Mouse (Mus musculus): ENCODE results near the gene Il21. TPM values are rescaled to one million over a fixed set of nuclear protein-coding genes. Genes with fewer than 3 reads are reported as not detected.

Gene Il21
- polyA plus RNA-seq, 1 experiment from 2014 or later = not detected

DNA sequence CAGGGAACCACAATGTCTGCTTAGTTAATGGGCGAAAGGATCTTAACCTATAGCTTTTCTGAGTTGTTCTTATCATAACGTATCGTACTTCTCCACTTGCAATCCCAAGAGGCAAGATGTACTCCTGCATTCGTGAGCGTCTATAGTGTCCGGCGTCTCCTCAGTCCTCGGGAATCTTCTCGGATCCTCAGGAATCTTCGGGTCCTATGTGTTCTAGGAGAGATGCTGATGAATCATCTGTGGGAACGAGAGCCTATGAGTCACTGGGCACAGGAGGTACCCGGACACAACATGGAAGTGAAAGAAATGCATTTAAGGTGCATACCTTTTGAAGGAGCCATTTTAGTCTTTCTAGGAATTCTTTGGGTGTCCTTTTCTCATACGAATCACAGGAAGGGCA lies 7.3 kb downstream of the Il21 start:
- DNase-seq (no peak), ATAC-seq (ENCODE audit: insufficient read depth) (no peak)
- H3K4me2 ChIP-seq = no peak overlapping the region
- no peaks in the 10 kb centered on the region for H3K4me1 ChIP-seq (ENCODE audit: insufficient read depth)
- no peak overlapping the region for H3K27ac ChIP-seq (ENCODE audit: low read depth)
- H3K4me3 ChIP-seq (ENCODE audit: low read depth, low read length) = no peak overlapping the region
- no peaks in the 10 kb centered on the region for H3K36me3 ChIP-seq (ENCODE audit: insufficient read depth)
- no peak overlapping the region for H3K9ac ChIP-seq
- TF ChIP-seq CTCF (IDR thresholded peaks at IDR 0.05; ENCODE audit: low read depth) = no peak
- WGBS = 91% methylated on average over 13 of the region's 13 CpGs
- no peaks in the 10 kb centered on the region for H3K9me3 ChIP-seq (ENCODE audit: low read depth, low read length)
- H3K27me3 ChIP-seq (ENCODE audit: insufficient read depth, low read length) = no peaks in the 10 kb centered on the region

DNA sequence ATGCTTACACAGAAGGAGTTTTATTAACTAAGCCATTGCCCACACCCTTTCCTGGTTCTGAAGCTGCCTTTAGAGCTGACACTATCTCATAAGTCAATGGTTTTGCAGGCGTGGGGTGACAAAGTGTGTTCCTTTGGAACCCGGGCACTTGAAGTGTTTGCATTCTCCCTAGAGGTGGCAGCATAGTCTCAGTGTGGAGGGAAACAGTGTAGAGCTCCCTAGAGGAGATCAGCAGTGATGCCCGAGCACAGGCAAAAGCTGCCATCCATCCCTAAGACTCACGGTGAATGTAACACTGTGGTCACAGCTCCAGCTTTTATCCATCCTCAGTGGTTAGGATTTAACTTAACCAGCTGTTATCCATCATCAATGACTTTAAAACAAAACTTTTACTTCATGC lies 13.4 kb downstream of the Il21 start:
- no peaks in the 10 kb centered on the region for H3K36me3 ChIP-seq (ENCODE audit: insufficient read depth)
- no peak overlapping the region for H3K27ac ChIP-seq (ENCODE audit: low read depth)
- TF ChIP-seq CTCF (IDR thresholded peaks at IDR 0.05; ENCODE audit: low read depth) = peak; percentile 80
- no peak overlapping the region for H3K9ac ChIP-seq
- no peaks in the 10 kb centered on the region for H3K4me1 ChIP-seq (ENCODE audit: insufficient read depth)
- H3K4me3 ChIP-seq (ENCODE audit: low read depth, low read length) = no peak overlapping the region
- H3K4me2 ChIP-seq = no peak overlapping the region
- H3K9me3 ChIP-seq (ENCODE audit: low read depth, low read length) = no peaks in the 10 kb centered on the region
- WGBS = 9% methylated on average over 4 of the region's 4 CpGs
- peak; percentile 74; the same call in 1 of the 2 replicates for ATAC-seq (ENCODE audit: insufficient read depth)
- no peaks in the 10 kb centered on the region for H3K27me3 ChIP-seq (ENCODE audit: insufficient read depth, low read length)
- peak; percentile 81 for DNase-seq

DNA sequence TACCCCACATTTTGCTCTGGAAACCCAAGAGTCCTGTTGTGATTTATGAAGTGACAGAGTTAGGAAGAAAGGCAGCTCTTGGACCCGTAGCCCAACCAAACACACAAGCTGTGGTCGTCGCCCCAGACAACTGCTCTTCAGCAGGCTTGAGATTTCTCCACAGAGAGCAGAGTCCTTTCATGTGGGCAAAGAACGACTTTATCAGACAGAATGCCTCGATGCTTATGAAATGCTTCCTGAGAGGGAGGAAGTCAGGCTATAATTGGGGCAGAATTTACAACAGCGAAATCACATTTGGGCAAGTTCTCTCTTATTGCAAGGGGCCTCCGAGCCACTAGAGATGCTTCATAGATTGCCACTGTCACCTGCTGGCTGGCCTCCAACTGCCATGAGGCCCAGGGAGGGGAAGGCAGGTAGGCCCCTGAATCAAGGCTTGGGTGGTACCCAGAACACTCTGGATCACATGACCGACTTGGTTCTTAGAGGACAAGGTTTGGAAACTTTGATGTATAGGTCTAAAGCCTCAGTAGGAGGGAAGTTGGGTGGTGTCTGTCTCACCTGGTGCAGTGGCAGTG lies 27.1 kb downstream of the Il21 start:
- Histone ChIP-seq H3K4me2 (no peak overlapping the region), H3K9me3 (ENCODE audit: low read depth, low read length) (no peaks in the 10 kb centered on the region), H3K4me1 (ENCODE audit: insufficient read depth) (no peaks in the 10 kb centered on the region), H3K27me3 (ENCODE audit: insufficient read depth, low read length) (no peaks in the 10 kb centered on the region), H3K36me3 (ENCODE audit: insufficient read depth) (no peaks in the 10 kb centered on the region), H3K4me3 (ENCODE audit: low read depth, low read length) (no peak overlapping the region), H3K27ac (ENCODE audit: low read depth) (no peak overlapping the region), H3K9ac (no peak overlapping the region)
- WGBS = 45% methylated on average over 8 of the region's 8 CpGs
- ATAC-seq (ENCODE audit: insufficient read depth) = no peak
- no peak for DNase-seq
- TF ChIP-seq CTCF (IDR thresholded peaks at IDR 0.05; ENCODE audit: low read depth) = no peak

DNA sequence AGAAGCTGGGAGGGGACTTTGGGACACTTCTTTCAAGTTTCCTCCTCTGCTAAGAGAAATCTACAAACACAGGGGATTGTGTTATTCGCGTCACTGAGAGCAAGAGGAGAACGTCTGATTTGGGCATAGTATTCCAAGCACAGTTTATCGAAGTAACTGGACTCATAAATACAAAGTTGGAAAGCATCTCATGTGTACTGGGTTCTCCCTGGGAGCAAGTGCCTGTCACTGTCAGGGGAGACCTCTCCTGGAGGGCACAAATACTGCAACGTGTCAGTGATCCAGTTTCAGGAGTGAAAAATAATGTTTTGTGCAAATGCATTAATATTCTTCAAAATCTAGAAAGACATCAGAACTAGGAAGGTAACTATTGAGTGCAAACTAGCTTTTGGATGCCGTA lies 27.9 kb downstream of the Il21 start:
- H3K27ac ChIP-seq (ENCODE audit: low read depth) = no peak overlapping the region
- H3K27me3 ChIP-seq (ENCODE audit: insufficient read depth, low read length) = no peaks in the 10 kb centered on the region
- peak; percentile 75 for ATAC-seq (ENCODE audit: insufficient read depth)
- whole genome bisulfite sequencing = 23% methylated on average over 6 of the region's 6 CpGs
- H3K36me3 ChIP-seq (ENCODE audit: insufficient read depth) = no peaks in the 10 kb centered on the region
- H3K4me3 ChIP-seq (ENCODE audit: low read depth, low read length) = peak overlapping the region; percentile 53
- peak overlapping the region; percentile 85 for H3K4me2 ChIP-seq
- H3K9me3 ChIP-seq (ENCODE audit: low read depth, low read length) = no peaks in the 10 kb centered on the region
- peak; percentile 79 for TF ChIP-seq CTCF (IDR thresholded peaks at IDR 0.05; ENCODE audit: low read depth)
- peak overlapping the region; percentile 62 for H3K9ac ChIP-seq
- H3K4me1 ChIP-seq (ENCODE audit: insufficient read depth) = no peaks in the 10 kb centered on the region
- peak; percentile 75 for DNase-seq

DNA sequence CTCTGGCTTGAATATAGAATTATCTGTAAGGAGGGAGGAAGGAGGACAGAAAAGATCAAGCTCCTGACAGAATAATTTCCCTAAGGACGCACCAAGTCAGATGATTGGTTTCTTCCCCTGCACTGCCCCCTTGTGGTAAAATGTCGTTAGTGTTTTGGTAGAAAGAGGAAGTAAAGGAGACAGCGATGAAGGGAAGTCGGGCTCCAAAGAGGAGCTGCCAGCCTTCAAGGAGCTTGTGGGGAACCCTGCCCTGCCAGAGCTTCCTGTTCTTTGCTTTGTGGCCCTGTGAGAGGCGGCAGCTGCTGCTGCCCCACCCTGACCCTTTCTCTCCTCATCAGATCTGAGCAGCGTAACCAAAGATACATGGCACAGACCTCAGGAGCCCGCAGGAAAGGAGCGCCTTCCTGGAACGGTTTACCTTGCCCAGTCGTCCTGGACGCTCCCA lies 28.4 kb downstream of the Il21 start:
- H3K4me3 ChIP-seq (ENCODE audit: low read depth, low read length) = peak overlapping the region; percentile 53
- H3K36me3 ChIP-seq (ENCODE audit: insufficient read depth) = no peaks in the 10 kb centered on the region
- no peaks in the 10 kb centered on the region for H3K27me3 ChIP-seq (ENCODE audit: insufficient read depth, low read length)
- ATAC-seq (ENCODE audit: insufficient read depth) = peak; percentile 61; the same call in 1 of the 2 replicates
- under 1% methylated on average over 11 of the region's 11 CpGs for WGBS
- H3K9me3 ChIP-seq (ENCODE audit: low read depth, low read length) = no peaks in the 10 kb centered on the region
- no peaks in the 10 kb centered on the region for H3K4me1 ChIP-seq (ENCODE audit: insufficient read depth)
- H3K9ac ChIP-seq = peak overlapping the region; percentile 62
- H3K4me2 ChIP-seq = peak overlapping the region; percentile 85
- DNase-seq = peak; percentile 96
- no peak overlapping the region for H3K27ac ChIP-seq (ENCODE audit: low read depth)
- TF ChIP-seq CTCF (IDR thresholded peaks at IDR 0.05; ENCODE audit: low read depth) = peak; percentile 93

DNA sequence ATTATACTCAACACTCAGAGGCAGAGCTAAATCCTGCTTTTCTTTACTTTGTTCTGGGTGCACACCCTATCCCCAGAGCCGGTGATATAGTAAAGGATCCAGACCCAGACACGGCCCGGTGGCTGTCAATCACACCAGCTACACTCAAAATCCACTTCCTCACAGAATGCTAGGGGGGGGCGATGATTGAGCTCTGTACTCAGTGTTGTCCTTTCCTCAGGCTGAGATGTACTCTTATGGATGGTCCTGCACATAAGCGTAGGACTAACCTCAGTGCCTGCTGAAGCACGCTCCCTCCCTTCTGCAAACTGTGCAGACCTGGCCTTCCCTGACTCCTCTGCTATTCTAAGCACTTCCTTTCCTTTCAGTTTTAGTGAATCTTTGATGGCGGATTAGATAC lies 29.6 kb downstream of the Il21 start:
- no peak overlapping the region for H3K27ac ChIP-seq (ENCODE audit: low read depth)
- H3K9me3 ChIP-seq (ENCODE audit: low read depth, low read length) = no peaks in the 10 kb centered on the region
- no peaks in the 10 kb centered on the region for H3K27me3 ChIP-seq (ENCODE audit: insufficient read depth, low read length)
- 80% methylated on average over 7 of the region's 7 CpGs for WGBS
- H3K4me3 ChIP-seq (ENCODE audit: low read depth, low read length) = no peak overlapping the region
- ATAC-seq (ENCODE audit: insufficient read depth) = no peak
- TF ChIP-seq CTCF (IDR thresholded peaks at IDR 0.05; ENCODE audit: low read depth) = no peak
- DNase-seq = no peak
- H3K36me3 ChIP-seq (ENCODE audit: insufficient read depth) = no peaks in the 10 kb centered on the region
- H3K4me2 ChIP-seq = no peak overlapping the region
- no peak overlapping the region for H3K9ac ChIP-seq
- H3K4me1 ChIP-seq (ENCODE audit: insufficient read depth) = no peaks in the 10 kb centered on the region

DNA sequence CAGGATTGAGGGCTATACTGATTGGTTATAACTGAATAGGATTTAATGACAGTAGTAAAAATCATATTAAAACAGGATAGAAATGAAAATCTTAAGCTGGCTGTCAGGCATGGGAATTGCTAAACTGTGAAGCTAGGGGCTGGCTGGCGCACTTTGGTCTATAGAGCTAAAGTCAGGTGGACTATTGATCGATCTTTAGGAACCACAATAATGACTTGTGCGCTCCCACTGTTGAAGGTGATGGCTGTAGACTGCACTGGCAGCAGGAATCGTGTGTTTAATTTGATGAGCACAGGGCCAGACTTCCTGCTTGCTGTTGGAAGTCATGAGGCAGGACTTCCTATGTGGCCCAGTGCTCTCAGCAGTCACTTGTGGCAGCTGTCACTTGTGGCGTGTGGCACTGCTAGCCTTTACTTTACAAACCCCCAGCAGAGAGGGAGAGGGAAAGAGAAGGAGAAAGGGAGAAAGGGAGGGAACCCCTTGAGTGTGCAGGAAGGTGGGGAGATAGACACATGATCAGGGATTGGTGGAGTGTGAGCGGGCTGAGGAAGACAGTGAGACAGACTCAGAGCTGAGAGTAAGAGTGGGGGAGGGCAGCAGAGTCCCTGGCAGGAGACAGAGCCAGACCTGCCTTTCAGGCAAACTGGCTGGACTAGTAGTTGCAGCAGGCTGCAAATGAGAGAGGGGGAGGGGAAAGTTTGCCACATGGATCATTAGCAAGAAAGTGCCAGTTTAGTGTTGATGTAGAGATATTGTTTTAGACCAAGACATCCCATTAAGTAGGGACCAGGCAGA lies 31.1 kb downstream of the Il21 start:
- no peak overlapping the region for H3K4me2 ChIP-seq
- 49% methylated on average over 6 of the region's 6 CpGs for WGBS
- TF ChIP-seq CTCF (IDR thresholded peaks at IDR 0.05; ENCODE audit: low read depth) = no peak
- no peak overlapping the region for H3K27ac ChIP-seq (ENCODE audit: low read depth)
- H3K4me1 ChIP-seq (ENCODE audit: insufficient read depth) = no peaks in the 10 kb centered on the region
- no peaks in the 10 kb centered on the region for H3K9me3 ChIP-seq (ENCODE audit: low read depth, low read length)
- DNase-seq (peak; percentile 28), ATAC-seq (ENCODE audit: insufficient read depth) (peak; percentile 33; the same call in 1 of the 2 replicates)
- no peak overlapping the region for H3K4me3 ChIP-seq (ENCODE audit: low read depth, low read length)
- no peaks in the 10 kb centered on the region for H3K36me3 ChIP-seq (ENCODE audit: insufficient read depth)
- no peak overlapping the region for H3K9ac ChIP-seq
- no peaks in the 10 kb centered on the region for H3K27me3 ChIP-seq (ENCODE audit: insufficient read depth, low read length)

All from lung, embryonic 14.5 days (tissue).